Mouse (Mus musculus) liver, adult 2 months (tissue): ENCODE data around the gene Cstb.

Experiments
- CTCF ChIP-seq: fragments of 200-500 bp; IDR thresholded peaks from 2 replicates; pipeline ENCODE4 v1.5.1; 2011; ENCODE audit warnings: low read depth, low read length, control low read depth
- POLR2A ChIP-seq: fragments of 200-500 bp; IDR thresholded peaks from 2 replicates; pipeline ENCODE4 v1.6.1; 2011; ENCODE audit warnings: low read length, control low read depth; ENCODE audit not compliant: insufficient read depth; ENCODE audit errors: extremely low read depth

DNA sequence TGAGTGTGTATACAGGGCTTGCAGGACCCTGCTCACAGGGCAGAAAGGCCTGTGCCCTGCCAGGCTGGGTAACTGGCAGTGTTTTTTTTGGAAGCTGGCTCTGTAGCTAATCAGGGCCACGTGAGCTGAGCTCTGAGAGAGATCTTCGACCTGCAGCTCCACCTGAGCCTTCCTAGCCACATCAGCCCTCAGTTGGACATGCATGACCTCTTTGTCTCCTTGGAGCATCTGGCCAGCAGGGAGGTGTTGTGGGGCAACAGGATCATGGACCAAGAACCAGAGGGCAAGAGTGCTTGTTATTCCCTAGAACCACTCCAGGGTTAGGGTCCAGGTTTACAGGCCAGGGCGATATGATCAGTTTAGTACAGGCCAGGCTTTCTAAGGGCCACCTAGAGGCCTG lies 21.9 kb downstream of the Cstb start:
- no peak for TF ChIP-seq CTCF
- no peak for TF ChIP-seq POLR2A
